12 mouse cellular contexts compared by ENCODE assay signal in the genomic region with DNA sequence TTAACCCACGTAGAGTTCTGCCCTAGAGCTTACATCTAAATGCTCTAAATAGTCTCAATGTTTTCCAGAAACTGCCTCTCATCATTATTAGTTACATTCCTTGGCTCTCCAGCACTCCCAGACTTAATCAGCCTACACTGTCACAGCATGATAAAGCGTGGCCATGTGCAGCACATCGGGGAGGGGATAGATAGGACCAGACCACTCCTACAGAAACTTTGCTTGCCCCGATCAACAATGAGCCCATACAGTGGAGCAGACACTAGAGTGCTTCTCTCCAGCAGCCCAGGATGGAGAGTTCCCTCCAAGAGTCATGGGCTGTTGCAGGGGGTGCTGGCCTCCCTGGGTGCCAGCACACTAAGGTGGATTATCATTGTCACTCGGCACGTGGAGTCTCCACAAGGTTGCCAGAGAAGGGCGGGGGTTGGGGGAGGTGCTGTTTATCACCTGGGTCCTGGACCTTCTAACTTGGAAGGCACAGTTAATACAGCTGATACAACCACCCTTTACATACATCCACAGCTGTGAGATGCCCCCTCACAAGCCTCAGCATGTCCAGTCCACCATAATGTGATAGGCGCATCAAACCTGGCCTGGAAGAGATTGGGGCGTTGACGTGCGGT.
DNase-seq lines count a peak whose midpoint lies in the region; ATAC-seq and TF ChIP-seq lines count a peak whose summit lies in the region.
"Had no signal": no experiment of that assay in that cellular context is flagged by ENCODE, and none has a peak within 500 bp of the region (broad histone marks: within the 10 kb centered on the region; RNA-seq: fewer than 3 reads in every experiment).

No protein-coding gene starts in this region.

- no peak for TF ChIP-seq CTCF in stomach, postnatal 0 days (IDR thresholded peaks at IDR 0.05; ENCODE audit: low read depth)
- TF ChIP-seq CTCF in liver, embryonic 14.5 days (IDR thresholded peaks at IDR 0.05; ENCODE audit: low read depth) = no peak

- no peaks in the 10 kb centered on the region for H3K27me3 ChIP-seq in heart, embryonic 15.5 days
- no peaks in the 10 kb centered on the region for H3K27me3 ChIP-seq in stomach, embryonic 14.5 days (ENCODE audit: control insufficient read depth, insufficient read depth, low read length)
- H3K27me3 ChIP-seq in stomach, postnatal 0 days (ENCODE audit: control insufficient read depth, insufficient read depth, low read length) = no peaks in the 10 kb centered on the region
- H3K27me3 ChIP-seq in liver, embryonic 14.5 days (ENCODE audit: control insufficient read depth, insufficient read depth, low read length) = no peaks in the 10 kb centered on the region
- H3K27me3 ChIP-seq: CH12.LX; limb, embryonic 12.5 days; neural tube, embryonic 15.5 days had no signal

- intact Hi-C loops in heart, postnatal 14 days (cut with DNase I) = loop anchor here (5.0 kb wide), 1 partner anchor 186 kb away; the partner anchor contains the start of gene Foxo3

- H3K4me3 ChIP-seq in heart, embryonic 15.5 days = no peak overlapping the region
- no peak overlapping the region for H3K4me3 ChIP-seq in stomach, embryonic 14.5 days (ENCODE audit: low read depth, low read length)
- H3K4me3 ChIP-seq in stomach, postnatal 0 days (ENCODE audit: low read depth, low read length) = no peak overlapping the region
- H3K4me3 ChIP-seq in liver, embryonic 14.5 days (ENCODE audit: insufficient read depth in 1 of 2, low read depth in 2 of 2, low read length in 2 of 2) = no peak overlapping the region
- H3K4me3 ChIP-seq: limb, embryonic 12.5 days; neural tube, embryonic 15.5 days had no signal

- H3K4me1 ChIP-seq in heart, embryonic 15.5 days (replicated peaks) = peaks cover 45% of the 10 kb centered on the region
- peaks cover 10% of the 10 kb centered on the region for H3K4me1 ChIP-seq in stomach, embryonic 14.5 days (ENCODE audit: control insufficient read depth, insufficient read depth, low read length)
- H3K4me1 ChIP-seq in stomach, postnatal 0 days (replicated peaks; ENCODE audit: control insufficient read depth, insufficient read depth) = peaks cover 9% of the 10 kb centered on the region
- H3K4me1 ChIP-seq in liver, embryonic 14.5 days (replicated peaks; ENCODE audit: control insufficient read depth in 2 of 2, insufficient read depth in 2 of 2, low read length in 1 of 2) = peaks cover 13 to 22% of the 10 kb centered on the region in 2 experiments

- no peak for DNase-seq in heart, postnatal 14 days
- no peak for DNase-seq in stomach, postnatal 0 days (ENCODE audit: low spot score)
- peak in 1 of 3 experiments; percentile 31 for DNase-seq in liver, embryonic 14.5 days (ENCODE audit: low read depth in 3 of 3, low spot score in 3 of 3)
- DNase-seq in urinary bladder, postnatal 14 days (ENCODE audit: low spot score) = no peak
- DNase-seq: thymus, postnatal 4 days had no signal

- no peak overlapping the region for H3K9ac ChIP-seq in heart, embryonic 15.5 days
- no peak overlapping the region for H3K9ac ChIP-seq in stomach, embryonic 14.5 days (replicated peaks; ENCODE audit: low read depth, low read length)
- H3K9ac ChIP-seq in stomach, postnatal 0 days (ENCODE audit: low read length) = no peak overlapping the region
- H3K9ac ChIP-seq in liver, embryonic 14.5 days (replicated peaks) = no peak overlapping the region
- H3K9ac ChIP-seq: limb, embryonic 12.5 days; neural tube, embryonic 15.5 days had no signal

- 50% methylated on average over 11 of the region's 11 CpGs for WGBS in heart, embryonic 15.5 days
- WGBS in stomach, embryonic 14.5 days = 63% methylated on average over 11 of the region's 11 CpGs
- 70% methylated on average over 11 of the region's 11 CpGs for WGBS in stomach, postnatal 0 days
- WGBS in liver, embryonic 14.5 days (ENCODE audit: insufficient replicate concordance) = 42% methylated on average over 11 of the region's 11 CpGs

- no peaks in the 10 kb centered on the region for H3K36me3 ChIP-seq in heart, embryonic 15.5 days
- no peaks in the 10 kb centered on the region for H3K36me3 ChIP-seq in stomach, embryonic 14.5 days (ENCODE audit: control insufficient read depth, insufficient read depth, low read length)
- H3K36me3 ChIP-seq in stomach, postnatal 0 days (ENCODE audit: control insufficient read depth, insufficient read depth, low read length) = no peaks in the 10 kb centered on the region
- H3K36me3 ChIP-seq in liver, embryonic 14.5 days (replicated peaks; ENCODE audit: control insufficient read depth, insufficient read depth, low read depth) = no peaks in the 10 kb centered on the region
- H3K36me3 ChIP-seq: limb, embryonic 12.5 days; neural tube, embryonic 15.5 days had no signal

- H3K4me2 ChIP-seq in heart, embryonic 15.5 days = no peak overlapping the region
- no peak overlapping the region for H3K4me2 ChIP-seq in stomach, embryonic 14.5 days (replicated peaks; ENCODE audit: low read depth, low read length)
- H3K4me2 ChIP-seq in stomach, postnatal 0 days (replicated peaks; ENCODE audit: low read depth) = no peak overlapping the region
- peak overlapping the region; percentile 34; the same call in 1 of the 2 replicates for H3K4me2 ChIP-seq in liver, embryonic 14.5 days (ENCODE audit: low read depth)
- H3K4me2 ChIP-seq: limb, embryonic 12.5 days; neural tube, embryonic 15.5 days had no signal

- peak overlapping the region; percentile 63 for H3K27ac ChIP-seq in heart, embryonic 15.5 days
- H3K27ac ChIP-seq in stomach, embryonic 14.5 days (ENCODE audit: low read length) = no peak overlapping the region
- no peak overlapping the region for H3K27ac ChIP-seq in stomach, postnatal 0 days (replicated peaks)
- H3K27ac ChIP-seq in liver, embryonic 14.5 days = no peak overlapping the region; the same call in 1 of the 2 replicates
- H3K27ac ChIP-seq: neural tube, embryonic 15.5 days had no signal

- ATAC-seq in heart, embryonic 15.5 days (replicated peaks; ENCODE audit: insufficient number of reproducible peaks, insufficient read depth, low FRiP score, low read depth) = peak; percentile 66
- peak; percentile 62 for ATAC-seq in stomach, embryonic 14.5 days (ENCODE audit: insufficient number of reproducible peaks, insufficient read depth, low FRiP score, low read depth)
- ATAC-seq in stomach, postnatal 0 days (ENCODE audit: low FRiP score, low TSS enrichment) = no peak
- ATAC-seq in liver, embryonic 14.5 days (ENCODE audit: insufficient read depth) = peak; percentile 87
- ATAC-seq in monocyte, adult 5-6 weeks (replicated peaks; ENCODE audit: insufficient number of reproducible peaks, low FRiP score, low TSS enrichment, poor library complexity, severe bottlenecking) = no peak
- ATAC-seq: forebrain, embryonic 14.5 days had no signal

- no peaks in the 10 kb centered on the region for H3K9me3 ChIP-seq in heart, embryonic 15.5 days (replicated peaks)
- no peaks in the 10 kb centered on the region for H3K9me3 ChIP-seq in stomach, embryonic 14.5 days (ENCODE audit: control insufficient read depth, low read depth, low read length)
- no peaks in the 10 kb centered on the region for H3K9me3 ChIP-seq in stomach, postnatal 0 days (ENCODE audit: control insufficient read depth, low read length)
- no peaks in the 10 kb centered on the region for H3K9me3 ChIP-seq in liver, embryonic 14.5 days (ENCODE audit: control insufficient read depth, low read length)
- H3K9me3 ChIP-seq: limb, embryonic 12.5 days; neural tube, embryonic 15.5 days had no signal

- TF ChIP-seq EP300 in stomach, postnatal 0 days (optimal IDR thresholded peaks at IDR 0.05) = no peak
- peak; percentile 23; the same call in 1 of the 2 replicates for TF ChIP-seq EP300 in liver, embryonic 14.5 days (IDR thresholded peaks at IDR 0.05; ENCODE audit: low read depth)

Comparison
In these comparisons a context has a peak if more than half of its experiments do, and no peak if none do; other contexts are left out.
1. ATAC-seq: peak in heart, embryonic 15.5 days (single experiment), stomach, embryonic 14.5 days (single experiment) and liver, embryonic 14.5 days (single experiment); none in stomach, postnatal 0 days (single experiment) and monocyte, adult 5-6 weeks (single experiment).